Mouse (Mus musculus) right cerebral cortex, postnatal 25 days (tissue): ENCODE results near the gene Nkain4.
A peak's percentile ranks its signal among the peaks of the same experiment; 100 is the strongest.

ENCODE experiments used
- DNase-seq: peaks from one replicate; pipeline ENCODE4 v3.0.0; 2022

Nkain4 gene

GRCm38 (mm10) chr2:180893537-180894028, 60.9 kb downstream of the Nkain4 start:
- DNase-seq = no peak

DNA sequence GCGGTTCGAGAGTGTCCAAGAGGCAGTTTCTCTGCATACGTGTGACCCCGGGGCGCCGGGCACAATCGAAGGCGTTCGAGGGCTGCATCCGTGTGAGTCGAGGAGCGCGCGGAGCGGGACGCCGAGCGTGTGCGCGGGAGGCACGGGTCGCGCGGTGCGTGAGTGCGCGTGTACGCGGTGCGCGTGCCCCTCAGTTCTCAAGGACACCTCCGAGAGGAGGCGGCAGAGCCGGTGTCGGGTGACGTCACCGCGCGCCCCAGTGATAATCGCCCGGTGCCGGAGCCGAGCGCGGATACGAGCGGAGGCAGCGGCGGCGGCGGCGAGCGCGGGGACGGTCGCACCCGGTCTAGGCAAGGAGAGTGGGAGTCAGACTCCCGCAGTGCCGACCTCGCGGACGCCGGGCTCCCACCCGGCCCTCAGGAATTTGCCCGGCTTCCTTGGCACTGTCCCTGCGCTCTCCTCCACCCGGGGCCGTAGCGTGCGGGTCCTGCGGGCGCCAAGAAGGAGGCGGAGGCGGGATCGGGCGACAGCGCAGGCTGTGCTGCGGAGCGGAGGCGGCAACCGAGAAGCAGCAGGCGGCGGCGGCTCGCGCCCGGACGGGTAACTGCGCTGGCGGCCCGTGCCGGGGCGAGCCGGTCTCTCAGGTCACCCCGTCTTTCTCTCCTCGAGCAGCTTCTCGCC, 61.5 kb downstream of the Nkain4 start:
- peak; percentile 93 for DNase-seq

DNA sequence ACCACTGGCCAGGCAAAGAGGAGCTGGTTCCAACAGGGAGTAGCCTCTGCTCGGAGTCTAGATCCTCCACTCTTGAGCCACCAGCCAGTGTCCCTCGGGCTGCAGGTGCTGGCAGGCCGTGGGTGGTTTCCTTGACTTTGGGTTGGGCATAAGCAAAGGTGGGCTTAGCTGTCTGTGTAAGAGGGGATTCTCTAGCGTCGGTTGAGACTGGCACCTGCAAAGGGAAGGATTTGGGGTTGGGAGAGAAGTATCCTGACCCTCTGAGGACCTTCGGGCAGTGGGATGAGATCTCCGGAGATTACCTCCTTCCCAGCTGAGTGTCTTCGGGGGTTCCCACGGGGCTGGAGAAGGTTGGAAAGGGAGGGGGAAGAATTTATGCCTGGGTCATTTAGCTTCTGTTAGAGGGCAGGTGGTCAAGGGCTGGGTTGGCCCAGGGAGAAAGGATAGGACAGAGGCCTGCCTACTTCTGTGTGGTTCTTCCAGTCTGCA, 62.6 kb downstream of the Nkain4 start:
- peak; percentile 35 for DNase-seq

- DNase-seq = peak; percentile 82
These were observed 63.2 kb downstream of the Nkain4 start for GRCm38 (mm10) chr2:180891075-180891834.

DNA sequence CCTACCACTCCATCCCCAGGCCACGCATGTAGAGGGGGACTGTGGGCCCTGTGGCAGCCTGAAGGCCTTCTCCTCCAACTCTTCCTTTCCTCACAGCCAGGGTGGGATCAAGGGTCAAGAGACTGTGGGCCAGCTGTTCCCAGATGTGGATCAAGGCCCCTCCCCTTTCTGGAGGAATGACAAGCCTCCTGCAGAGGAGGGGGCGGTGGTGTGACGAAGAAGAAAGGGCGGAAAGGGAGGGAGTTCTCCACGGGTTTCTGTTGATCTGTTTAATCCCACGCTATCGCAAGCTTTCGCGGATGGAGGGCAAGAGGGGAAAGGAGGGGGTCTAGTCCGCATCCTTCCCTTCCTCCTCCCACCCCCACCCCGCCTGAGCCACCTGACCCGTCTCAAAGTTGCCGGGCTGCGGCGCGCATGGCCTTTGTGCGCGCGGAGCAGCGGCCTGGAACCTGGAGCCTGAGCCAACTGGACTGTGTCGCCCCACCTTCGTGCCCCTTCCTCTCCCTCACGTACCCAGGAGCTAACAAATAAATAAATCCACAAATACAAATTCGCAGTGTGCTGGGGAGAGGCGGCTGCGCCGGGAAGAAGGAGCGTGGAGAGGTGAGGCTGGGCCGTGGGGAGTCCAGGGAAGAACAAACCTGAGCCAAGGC, 64.0 kb downstream of the Nkain4 start:
- no peak for DNase-seq

- no peak for DNase-seq
These were observed 64.6 kb downstream of the Nkain4 start for GRCm38 (mm10) chr2:180889921-180890280.

DNA sequence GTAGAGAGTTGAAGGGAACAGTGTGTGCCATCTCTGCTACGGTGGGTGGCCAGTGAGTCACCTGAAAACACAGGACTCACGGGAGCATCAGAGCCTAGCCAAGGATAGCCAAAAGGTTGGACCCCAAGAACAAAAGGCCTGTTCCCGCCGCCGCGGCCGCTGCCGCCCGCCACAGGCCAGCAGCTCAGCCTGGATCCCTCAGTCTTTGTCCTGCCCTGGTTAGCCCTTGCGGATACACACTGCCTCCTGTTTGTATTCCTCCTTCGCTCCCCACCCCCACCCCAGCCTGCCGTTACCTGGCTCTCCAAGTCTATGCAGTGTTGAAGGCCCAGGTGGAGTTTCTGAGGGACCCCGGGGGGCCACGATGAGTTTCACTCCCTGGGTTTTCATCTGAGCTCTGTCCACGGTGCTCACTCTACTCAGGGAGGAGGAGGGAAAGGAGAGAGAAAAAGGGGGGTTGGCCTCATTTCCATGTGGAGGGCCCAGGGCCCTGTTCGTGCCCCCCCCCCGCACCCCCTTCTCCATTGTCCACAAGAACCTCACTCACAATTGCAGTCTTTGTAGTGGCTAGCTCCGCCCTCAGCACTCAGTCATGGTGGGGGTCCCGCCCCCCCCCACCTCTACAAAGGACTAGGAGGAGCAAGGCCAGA, 65.1 kb downstream of the Nkain4 start:
- DNase-seq = no peak

GRCm38 (mm10) chr2:180885270-180885669, 69.2 kb downstream of the Nkain4 start:
- no peak for DNase-seq
